Mouse (Mus musculus) bone marrow macrophage, adult 2 months (primary cell): ENCODE results near the gene Dnmbp.

Experiments used
- CTCF ChIP-seq: IDR thresholded peaks from 2 replicates; pipeline ENCODE4 v1.5.1; 2012; ENCODE audit warnings: low read depth, mild to moderate bottlenecking, low read length, moderate library complexity
- POLR2A ChIP-seq: IDR thresholded peaks from 2 replicates; pipeline ENCODE4 v1.6.1; 2012; ENCODE audit warnings: mild to moderate bottlenecking, low read depth, low read length, borderline replicate concordance

- no peak for TF ChIP-seq POLR2A
- no peak for TF ChIP-seq CTCF
Measured at GRCm38 (mm10) chr19:43986069-43986794, 46.2 kb upstream of the Dnmbp start, which contains the start of gene Cpn1.
